Mouse (Mus musculus) common myeloid progenitor, adult 5-6 weeks (primary cell): Measurements from ENCODE around the gene Zfp286. TPM values are rescaled to one million over a fixed set of nuclear protein-coding genes. Genes with fewer than 3 reads are reported as not detected.

ENCODE experiments used
- ATAC-seq: replicated peaks from 2 replicates; pipeline ENCODE4 v1.8.0; 2016; ENCODE audit warnings: low read depth, mild to moderate bottlenecking, moderate TSS enrichment, inconsistent platforms; ENCODE audit not compliant: poor library complexity, severe bottlenecking
- total RNA-seq: library from RNA; stranded (forward); fragments of 200-1000, 187-1606 nt; gene quantifications from 2 replicates; pipeline ENCODE4 v1.2.3, GENCODE M21; 2017

Zfp286 gene
- total RNA-seq, 1 experiment from 2014 or later: 5.1 TPM

GRCm38 (mm10) chr11:62728276-62728675, 61.0 kb downstream of the Zfp286 start:
- no peak for ATAC-seq

DNA sequence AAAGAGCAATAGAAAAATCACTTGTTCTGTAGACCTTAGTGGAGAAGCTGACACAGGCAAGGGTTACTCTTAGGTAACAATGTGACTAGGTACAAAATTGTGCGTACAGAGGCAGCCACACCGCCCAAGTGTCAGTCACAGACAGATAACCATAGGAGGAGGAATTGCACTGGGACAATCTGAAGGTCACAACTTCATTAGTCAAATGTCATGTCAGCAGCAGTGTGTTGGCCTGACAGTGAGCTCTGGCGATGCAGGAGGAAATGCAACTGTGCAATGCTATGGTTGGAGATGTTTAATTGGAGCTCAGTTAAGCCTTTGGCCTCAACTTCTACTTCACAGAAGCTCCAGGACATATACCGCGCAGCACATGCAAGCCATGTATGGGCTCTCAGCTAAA, 78.6 kb downstream of the Zfp286 start:
- ATAC-seq: no peak

DNA sequence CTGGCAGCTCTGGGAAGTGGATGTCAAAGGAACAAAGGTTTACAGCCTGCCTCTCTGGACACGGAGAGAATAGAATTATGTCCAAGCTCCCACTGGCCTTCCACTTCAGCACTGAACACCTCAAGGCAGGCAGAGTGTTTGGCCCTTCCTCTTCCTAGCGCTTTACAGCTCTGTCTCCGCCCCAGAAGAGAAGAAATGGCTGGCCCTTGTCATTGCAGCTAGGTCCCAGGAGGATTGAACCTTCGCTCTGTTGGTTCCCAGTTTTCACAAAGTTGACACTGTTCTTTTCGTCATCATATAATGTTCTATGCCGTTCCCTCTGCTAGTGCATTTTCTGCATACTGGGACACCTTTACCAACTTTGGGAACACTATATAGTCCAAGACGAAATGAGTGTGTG, 81.0 kb downstream of the Zfp286 start:
- ATAC-seq: no peak

GRCm38 (mm10) chr11:62706141-62706540, 83.1 kb downstream of the Zfp286 start:
- no peak for ATAC-seq

Other genes starting within 250 kb of the Zfp286 start
- gene Ubb, start 238.3 kb downstream of the Zfp286 start, total RNA-seq: 1,111 and 1,232 TPM in 2 replicates
- 13.0 and 15.9 TPM in 2 replicates for gene Trpv2, start 215.0 kb downstream of the Zfp286 start, total RNA-seq
- gene Lrrc75a, start 140.9 kb downstream of the Zfp286 start, total RNA-seq: 1.8 and 6.9 TPM in 2 replicates
- gene Mmgt2, start 140.8 kb downstream of the Zfp286 start, total RNA-seq: 13.0 and 28.6 TPM in 2 replicates
- 1.6 and 3.9 TPM in 2 replicates for gene Zfp287, start 57.6 kb downstream of the Zfp286 start, total RNA-seq
- gene Gm10428, start 36.4 kb downstream of the Zfp286 start, total RNA-seq: not detected in 2 replicates
- 16.1 and 16.3 TPM in 2 replicates for gene Trim16, start 30.8 kb upstream of the Zfp286 start, total RNA-seq
- gene Fbxw10, start 57.6 kb upstream of the Zfp286 start, total RNA-seq: 0.58 and 1.2 TPM in 2 replicates
- 37.7 and 59.4 TPM in 2 replicates for gene Tvp23b, start 90.0 kb upstream of the Zfp286 start, total RNA-seq
- gene Cdrt4, start 161.7 kb upstream of the Zfp286 start, total RNA-seq: not detected in 2 replicates